Mouse (Mus musculus) spleen, adult 12 weeks (tissue): ENCODE measurements around the gene Atp4a.
"Not testable (repeated sequence)": the region's sequence is repeated elsewhere in the genome, so short reads cannot be mapped to it uniquely, and the experiment has no call there.

ENCODE experiments used
- DNase-seq: peaks from one replicate; pipeline ENCODE4 v3.0.0; 2022; ENCODE audit warnings: low spot score

Atp4a gene

DNA sequence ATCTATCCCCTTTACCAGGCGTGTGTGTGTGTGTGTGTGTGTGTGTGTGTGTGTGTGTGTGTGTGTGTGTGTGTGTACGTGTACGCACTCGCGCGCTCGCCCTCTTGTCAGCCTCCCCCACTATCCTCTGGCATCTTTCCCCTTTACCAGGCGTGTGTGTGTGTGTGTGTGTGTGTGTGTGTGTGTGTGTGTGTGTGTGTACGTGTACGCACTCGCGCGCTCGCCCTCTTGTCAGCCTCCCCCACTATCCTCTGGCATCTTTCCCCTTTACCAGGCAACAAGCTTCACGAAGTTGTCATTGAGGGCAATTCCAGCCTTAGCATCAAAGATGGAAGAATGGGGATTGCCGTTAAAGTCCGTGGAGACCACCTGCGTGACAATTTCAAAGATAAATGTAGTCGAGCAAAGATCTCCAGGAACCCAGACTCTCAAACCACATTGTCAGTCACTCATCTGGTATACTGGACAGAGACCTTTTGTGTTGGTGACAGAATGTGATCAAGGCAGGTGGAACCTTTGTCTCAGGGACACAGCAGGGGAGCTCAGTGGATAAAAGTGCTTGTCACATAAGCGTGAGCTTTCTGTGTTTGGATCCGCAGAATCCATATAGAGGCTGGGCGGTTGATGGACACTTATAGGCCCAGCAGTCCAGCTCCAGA lies 18.2 kb downstream of the Atp4a start:
- not testable (repeated sequence) for DNase-seq

GRCm38 (mm10) chr7:30736211-30736610 lies 24.2 kb downstream of the Atp4a start:
- DNase-seq: no peak

GRCm38 (mm10) chr7:30742570-30742969 lies 30.6 kb downstream of the Atp4a start:
- DNase-seq: not testable (repeated sequence)

DNA sequence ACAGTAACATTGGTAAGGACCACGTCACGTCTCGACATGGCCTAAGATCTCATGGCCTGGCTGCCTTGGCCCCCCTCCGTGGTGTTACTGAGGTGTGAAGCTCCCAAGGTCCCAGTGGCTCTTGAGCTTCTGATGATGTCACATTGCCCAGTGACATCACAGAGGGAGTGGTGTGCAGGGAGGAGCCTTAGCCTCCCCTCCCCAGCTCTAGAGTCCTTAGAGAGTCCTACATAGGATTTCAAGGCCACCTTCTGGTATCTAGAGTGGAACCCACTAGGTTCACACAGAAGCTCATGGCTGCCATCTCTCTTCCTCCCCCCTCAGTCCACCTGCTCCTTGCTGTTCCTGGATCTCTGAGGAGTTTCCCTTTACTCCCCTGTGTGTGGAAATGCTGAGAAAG lies 31.6 kb downstream of the Atp4a start, which contains the start of gene Gapdhs:
Gene Gapdhs (minus strand): TSS at position 65 of the 400 bp plus-strand sequence.
- not testable (repeated sequence) for DNase-seq

DNA sequence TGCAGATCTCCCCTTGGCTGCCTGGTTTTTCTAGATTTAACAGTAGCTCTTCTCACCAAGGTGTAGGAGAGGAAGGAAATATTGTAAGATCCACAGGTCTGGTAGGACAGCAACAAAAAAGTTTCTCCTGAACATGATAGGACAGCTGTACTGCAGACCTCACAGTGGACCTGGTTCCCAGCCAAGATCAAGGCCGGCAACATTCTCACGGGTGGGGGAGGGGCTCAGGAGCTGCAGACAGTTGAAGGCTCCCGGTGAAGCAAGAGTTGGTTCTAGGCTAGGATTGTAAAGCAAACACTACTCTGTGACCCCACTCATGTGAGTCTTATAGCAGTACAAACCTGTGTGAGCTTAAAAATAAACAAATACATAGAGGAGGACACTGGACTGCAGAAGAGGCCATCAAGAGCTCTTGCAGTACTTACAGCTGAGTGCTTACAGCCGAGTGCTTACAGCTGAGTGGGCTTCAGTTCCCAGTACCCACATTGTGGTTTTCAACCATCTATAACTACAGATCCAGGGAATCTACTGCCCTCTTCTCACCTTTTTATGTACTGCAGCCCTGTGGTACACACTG lies 32.1 kb downstream of the Atp4a start:
- DNase-seq: no peak

DNA sequence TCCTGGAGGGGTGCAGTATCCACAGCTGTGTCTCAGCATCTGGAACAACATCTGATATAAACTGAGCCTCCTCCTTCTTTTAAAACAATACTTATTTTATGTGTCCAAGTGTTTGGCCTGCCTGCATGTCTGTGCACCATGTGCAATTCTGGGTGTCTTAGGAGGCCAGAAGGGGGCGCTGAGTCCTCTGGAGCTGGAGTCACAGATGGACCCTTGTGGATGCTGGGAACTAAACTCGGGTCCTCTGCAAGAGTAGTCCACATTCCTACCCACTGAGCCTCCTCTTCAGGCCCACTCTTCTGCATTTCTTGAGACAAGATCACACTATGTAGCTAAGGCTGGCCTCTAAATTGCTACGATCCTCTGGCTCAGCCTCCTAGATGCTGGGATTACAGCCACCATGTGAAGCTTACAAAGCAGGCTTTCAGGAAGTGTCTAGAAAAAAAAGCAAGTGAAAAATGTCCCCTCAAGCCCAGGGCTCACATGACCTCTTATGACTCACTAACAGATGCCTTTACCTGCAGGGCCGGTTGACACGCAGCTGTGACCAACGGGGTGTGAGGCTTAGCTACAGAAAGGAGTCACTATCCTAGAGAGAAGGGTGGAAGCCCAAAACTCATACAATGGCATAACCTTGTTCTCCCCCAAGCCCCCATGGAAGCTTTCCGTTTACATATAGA lies 35.7 kb downstream of the Atp4a start:
- no peak for DNase-seq

- DNase-seq: no peak
Measured at GRCm38 (mm10) chr7:30749824-30750606, 38.0 kb downstream of the Atp4a start.

DNA sequence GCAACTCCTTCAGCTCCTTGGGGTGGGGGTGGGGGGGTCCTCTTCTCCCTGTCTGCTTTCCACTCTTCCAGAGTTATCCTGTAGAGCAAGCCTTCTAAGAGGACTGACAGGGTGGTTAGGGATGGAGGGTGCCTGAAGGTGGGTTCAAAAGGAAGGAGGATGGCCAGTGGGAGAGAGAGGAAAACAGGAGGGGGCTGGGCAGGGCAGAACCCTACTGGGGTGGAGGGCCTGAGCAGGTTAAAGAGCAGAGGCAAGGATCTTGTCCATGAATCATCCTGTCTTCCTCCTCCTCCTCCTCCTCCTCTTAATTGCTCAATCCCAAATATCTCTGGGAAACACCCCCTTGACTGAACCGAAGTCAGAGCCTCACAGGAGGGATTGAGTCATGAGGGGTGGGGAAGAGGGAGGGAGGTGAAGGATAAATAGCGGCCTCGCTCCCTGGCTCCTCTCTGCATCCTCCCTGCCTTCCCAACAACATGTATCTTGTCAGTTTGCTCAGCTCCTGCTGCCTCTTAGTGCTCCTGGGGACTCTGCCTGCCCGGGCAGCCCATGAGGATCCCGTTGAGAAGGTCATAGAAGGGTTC lies 39.2 kb downstream of the Atp4a start, which contains the start of gene Sbsn:
Gene Sbsn (plus strand): TSS at position 386 of the 584 bp plus-strand sequence.
- DNase-seq: no peak

GRCm38 (mm10) chr7:30757001-30757400 lies 45.0 kb downstream of the Atp4a start:
- no peak for DNase-seq

DNA sequence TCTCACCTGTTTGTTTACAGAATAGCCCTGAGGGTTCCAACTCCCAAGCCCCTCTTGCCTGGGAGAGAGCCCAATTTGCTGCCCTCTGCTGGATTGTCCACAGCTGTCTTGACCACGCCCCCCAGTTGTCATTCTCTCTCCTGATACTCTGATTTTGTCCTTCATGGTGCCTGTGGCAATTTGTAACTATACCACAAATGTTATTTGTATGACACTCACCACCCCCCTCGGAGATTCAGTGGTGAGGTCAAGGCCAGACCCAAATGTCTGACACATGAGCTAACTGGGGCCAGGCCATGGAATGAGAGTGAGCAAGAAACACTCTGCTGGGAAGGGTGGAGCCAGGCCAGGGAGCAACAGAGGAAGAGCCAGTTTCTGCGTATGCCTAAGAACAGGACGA lies 46.8 kb downstream of the Atp4a start:
- DNase-seq: no peak

DNA sequence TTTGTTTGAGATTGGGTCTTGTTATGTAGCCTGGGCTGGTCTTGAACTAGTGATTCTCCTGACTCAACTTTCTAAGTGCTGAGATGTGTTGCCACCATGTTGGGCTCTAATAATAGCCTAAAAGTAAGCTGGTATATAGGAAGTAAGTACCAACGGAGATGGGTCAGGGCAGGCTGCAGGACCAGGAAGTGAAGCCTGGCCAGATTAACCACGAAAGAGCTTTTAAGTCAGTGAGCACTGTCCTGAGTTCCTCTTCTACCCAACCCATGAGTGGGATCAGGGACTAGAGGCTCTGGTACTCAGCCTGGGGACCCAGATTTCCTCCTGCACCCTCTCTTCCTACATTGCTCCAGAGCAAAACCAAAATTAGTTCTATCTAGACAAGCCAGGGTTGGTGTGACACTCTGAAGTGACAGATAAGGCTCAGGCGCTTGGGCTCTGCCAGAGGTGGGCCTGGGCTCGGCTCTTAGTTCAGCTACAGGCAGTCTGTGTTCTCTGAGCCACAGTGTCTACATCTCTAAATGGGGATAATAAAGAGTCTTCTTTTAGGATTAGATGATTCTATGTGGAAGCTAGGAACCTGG lies 49.9 kb downstream of the Atp4a start:
- no peak for DNase-seq

GRCm38 (mm10) chr7:30763456-30763855 lies 51.4 kb downstream of the Atp4a start, which contains the start of gene Dmkn:
Gene Dmkn (plus strand): TSS chr7:30763756.
- no peak for DNase-seq

- DNase-seq: no peak
Measured at GRCm38 (mm10) chr7:30765173-30765572, 53.2 kb downstream of the Atp4a start.

DNA sequence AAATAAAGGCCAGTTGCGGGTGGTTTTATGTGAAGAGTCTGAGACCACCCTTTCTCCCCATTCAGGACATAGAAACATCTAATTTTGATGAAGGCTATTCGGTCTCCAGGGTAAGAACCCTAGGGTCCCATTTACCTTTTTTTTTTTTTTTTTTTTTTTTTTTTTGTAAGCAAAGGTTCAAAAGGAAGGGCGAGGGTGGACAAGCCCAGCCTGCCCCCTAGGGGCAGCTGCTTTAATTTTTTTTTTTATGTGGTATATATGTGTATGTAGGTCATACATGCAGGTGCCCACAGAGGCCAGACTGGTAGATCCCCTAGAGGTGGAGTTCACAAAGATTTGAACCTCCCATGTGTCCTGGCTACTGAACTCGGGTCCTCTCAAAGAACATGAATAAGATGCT lies 54.4 kb downstream of the Atp4a start:
- DNase-seq: no peak

DNA sequence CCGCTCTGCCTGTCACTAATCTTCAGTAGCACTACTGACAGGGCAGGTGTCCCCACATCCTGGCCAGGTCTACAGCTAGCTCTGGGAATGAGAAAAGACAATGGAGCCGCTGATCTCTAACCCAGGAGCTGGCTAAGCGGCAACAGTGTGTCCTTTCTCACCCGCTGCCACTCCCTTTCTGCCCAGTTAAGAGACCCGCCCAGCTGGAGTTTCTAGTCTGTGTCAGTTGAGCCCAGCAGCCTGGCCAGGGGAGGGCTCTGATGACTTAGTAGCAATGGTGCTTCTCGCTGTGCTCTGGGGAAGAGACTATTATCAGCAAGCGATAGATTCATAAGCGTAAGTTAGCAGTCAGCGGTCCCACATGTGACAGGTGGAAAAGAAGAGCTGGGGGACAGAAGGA lies 57.2 kb downstream of the Atp4a start:
- DNase-seq: no peak
